20 mouse cellular contexts compared by ENCODE assay signal in genomic region chr5:137171478-137171877, GRCm38 (mm10). TPM values are rescaled to one million over a fixed set of nuclear protein-coding genes. Genes with fewer than 3 reads are reported as not detected.
"Had no signal": no experiment of that assay in that cellular context is flagged by ENCODE, and none has a peak within 500 bp of the region (broad histone marks: within the 10 kb centered on the region; RNA-seq: fewer than 3 reads in every experiment).

No protein-coding gene starts in this region.

- DNase-seq: layer of hippocampus, postnatal 36 days; liver, embryonic 13.5 days; lung, adult 2 months; lung, postnatal 14 days; lung, postnatal 4 days; midbrain, embryonic 14.5 days; right cerebral cortex, adult 18-20 months; right cerebral cortex, postnatal 14 days; right cerebral cortex, postnatal 4 days; spleen, adult 18-20 months; thymus, postnatal 25 days had no signal

RNA-seq across cellular contexts. Expression of gene Muc3, which starts 22.4 kb away (rescaled TPM):
- total RNA-seq: layer of hippocampus, adult 8-10 months; layer of hippocampus, postnatal 10 days; layer of hippocampus, postnatal 36 days; left cerebral cortex, adult 2 months; left cerebral cortex, postnatal 10 days; left cerebral cortex, postnatal 36 days; megakaryocyte progenitor cell, adult 5-6 weeks; megakaryocyte-erythroid progenitor cell, adult 5-6 weeks; midbrain, postnatal 0 days had no signal

RNA-seq across cellular contexts. Expression of gene Muc3a, which starts 40.7 kb away (rescaled TPM):
- total RNA-seq: liver, adult 2 months; midbrain, postnatal 0 days had no signal
